Mouse (Mus musculus) liver, embryonic 14.5 days (tissue): ENCODE results near the gene Terb2. TPM values are rescaled to one million over a fixed set of nuclear protein-coding genes. Genes with fewer than 3 reads are reported as not detected.

Experiments used
- ATAC-seq: fragments of 200-750 bp; cut with Nextera tagmentation; 2 replicates; pipeline ENCODE4 v1.8.0; 2017; ENCODE audit warnings: moderate number of reproducible peaks, mild to moderate bottlenecking, moderate library complexity; ENCODE audit not compliant: insufficient read depth
- DNase-seq, 3 experiments: peaks; one replicate each; pipeline ENCODE4 v3.0.0-alpha.2; 2012 to 2013; ENCODE audit warnings: low read depth in 3 of 3, low spot score in 3 of 3
- H3K27ac ChIP-seq: fragments of 300-500 bp; sonication (generic); 2 replicates; pipeline ENCODE4 v1.5.1; 2014; ENCODE audit warnings: moderate library complexity, mild to moderate bottlenecking, control low read depth, inconsistent platforms
- H3K27me3 ChIP-seq: fragments of 300-500 bp; sonication (generic); 2 replicates; pipeline ENCODE4 v1.6.1; 2014; ENCODE audit warnings: mild to moderate bottlenecking, low read length, moderate library complexity; ENCODE audit not compliant: control insufficient read depth, insufficient read depth
- H3K36me3 ChIP-seq: fragments of 300-500 bp; sonication (generic); replicated peaks from 2 replicates; pipeline ENCODE4 v1.6.1; 2014; ENCODE audit warnings: low read depth; ENCODE audit not compliant: control insufficient read depth, insufficient read depth
- H3K4me1 ChIP-seq, 2 experiments: fragments of 200-500 bp in 1 of 2; fragments of 300-500 bp in 1 of 2; sonication (generic) in 1 of 2; replicated peaks; 2 replicates each; pipeline ENCODE4 v1.6.1; 2012 to 2014; ENCODE audit warnings: antibody characterized with exemption in 1 of 2, inconsistent platforms in 1 of 2, low read length in 1 of 2; ENCODE audit not compliant: control insufficient read depth in 2 of 2, insufficient read depth in 2 of 2
- H3K4me2 ChIP-seq: fragments of 300-500 bp; sonication (generic); 2 replicates; pipeline ENCODE4 v1.6.1; 2014; ENCODE audit warnings: low read depth, mild to moderate bottlenecking, control low read depth, moderate library complexity
- H3K4me3 ChIP-seq, 2 experiments: fragments of 200-500 bp in 1 of 2; fragments of 300-500 bp in 1 of 2; sonication (generic) in 1 of 2; 2 replicates each; pipeline ENCODE4 v1.5.1; 2012 to 2014; ENCODE audit warnings: low read depth in 2 of 2, low read length in 2 of 2, mild to moderate bottlenecking in 2 of 2, control low read depth in 1 of 2, inconsistent platforms in 1 of 2, moderate library complexity in 1 of 2; ENCODE audit not compliant: insufficient read depth in 1 of 2
- H3K9ac ChIP-seq: fragments of 300-500 bp; sonication (generic); replicated peaks from 2 replicates; pipeline ENCODE4 v1.6.1; 2014; ENCODE audit warnings: mild to moderate bottlenecking, control low read depth, moderate library complexity
- H3K9me3 ChIP-seq: fragments of 300-500 bp; sonication (generic); 2 replicates; pipeline ENCODE4 v1.6.1; 2016; ENCODE audit warnings: low read length, mixed read lengths; ENCODE audit not compliant: control insufficient read depth
- CTCF ChIP-seq: IDR thresholded peaks from 2 replicates; pipeline ENCODE4 v1.5.1; 2016; ENCODE audit warnings: antibody characterized with exemption, low read depth, control low read depth
- EP300 ChIP-seq: IDR thresholded peaks from 2 replicates; pipeline ENCODE4 v1.6.1; 2016; ENCODE audit warnings: antibody characterized with exemption, low read depth
- WGBS: fragments of 180-500 bp; shearing (Covaris S2); extraction: QIAGEN DNeasy Blood & Tissue Kit; methylation state at CpG from one replicate; pipeline ENCODE4 v1.1.7; 2014; ENCODE audit not compliant: insufficient replicate concordance; 5-methylcytosine and 5-hydroxymethylcytosine counted together
- polyA plus RNA-seq, 2 experiments: library from polyadenylated mRNA; depleted of rRNA in 1 of 2; stranded (reverse) in 1 of 2; unstranded in 1 of 2; fragments of >200 nt; fragmentation: Nextera tagmentation in 1 of 2; extraction: Ambion mirVana in 1 of 2; gene quantifications; 2 replicates each; pipeline versions ENCODE4 v1.2.1 to v1.2.3; 2012 to 2014

Terb2 gene
- polyA plus RNA-seq, 2 experiments, result not detected

GRCm38 (mm10) chr2:122145756-122146155 lies 40.3 kb upstream of the Terb2 start:
- Histone ChIP-seq H3K9me3 (no peaks in the 10 kb centered on the region), H3K9ac (no peak overlapping the region), H3K27me3 (no peaks in the 10 kb centered on the region), H3K4me2 (no peak overlapping the region), H3K4me3 (no peak overlapping the region), H3K4me1 (peaks cover 3 to 22% of the 10 kb centered on the region in 2 experiments), H3K36me3 (no peaks in the 10 kb centered on the region), H3K27ac (no peak overlapping the region)
- WGBS, result 54% methylated on average over 4 of the region's 4 CpGs
- ATAC-seq (no peak), DNase-seq (no peak)
- TF ChIP-seq EP300 (no peak), CTCF (no peak)

GRCm38 (mm10) chr2:122146687-122147086 lies 39.4 kb upstream of the Terb2 start:
- Histone ChIP-seq H3K9me3 (no peaks in the 10 kb centered on the region), H3K27ac (peak overlapping the region; percentile 43), H3K4me2 (peak overlapping the region; percentile 77), H3K36me3 (no peaks in the 10 kb centered on the region), H3K27me3 (no peaks in the 10 kb centered on the region), H3K9ac (peak overlapping the region; percentile 38), H3K4me3 (peak overlapping the region in 1 of 2 experiments; percentile 83; a peak in 2 of 4 replicates), H3K4me1 (peaks cover 3 to 22% of the 10 kb centered on the region in 2 experiments)
- WGBS, result 64% methylated on average over 6 of the region's 6 CpGs
- DNase-seq, result no peak
- ATAC-seq, result no peak
- TF ChIP-seq CTCF, result no peak
- TF ChIP-seq EP300, result no peak

GRCm38 (mm10) chr2:122147508-122148241 lies 38.4 kb upstream of the Terb2 start, which contains the start of gene B2m:
B2m (plus strand) TSS chr2:122147686.
- Histone ChIP-seq H3K27me3 (no peaks in the 10 kb centered on the region), H3K4me2 (peak within 1 kb of the TSS; percentile 77), H3K4me3 (peak within 1 kb of the TSS; percentile 83 to 87), H3K36me3 (peaks cover 6% of the 10 kb centered on the region), H3K9ac (peak within 1 kb of the TSS; percentile 79), H3K27ac (peak within 1 kb of the TSS; percentile 56), H3K9me3 (no peaks in the 10 kb centered on the region), H3K4me1 (peaks cover 3 to 22% of the 10 kb centered on the region in 2 experiments)
- peak; percentile 88 to 92 (median 90) for DNase-seq
- peak; percentile 19; the same call in 1 of the 2 replicates for TF ChIP-seq EP300
- no peak for TF ChIP-seq CTCF
- ATAC-seq, result peak; percentile 96
- WGBS, result under 1% methylated on average over 40 of the region's 40 CpGs

- peaks cover 3 to 24% of the 10 kb centered on the region in 2 experiments for H3K4me1 ChIP-seq
- ATAC-seq (peak; percentile 16; the same call in 1 of the 2 replicates), DNase-seq (no peak)
- H3K4me3 ChIP-seq, result peak overlapping the region; percentile 83 to 87
- no peaks in the 10 kb centered on the region for H3K27me3 ChIP-seq
- 7% methylated on average over 18 of the region's 18 CpGs for WGBS
- H3K27ac ChIP-seq, result no peak overlapping the region
- TF ChIP-seq CTCF (no peak), EP300 (no peak)
- H3K36me3 ChIP-seq, result peaks cover 6% of the 10 kb centered on the region
- H3K4me2 ChIP-seq, result peak overlapping the region; percentile 77
- H3K9ac ChIP-seq, result peak overlapping the region; percentile 79
- H3K9me3 ChIP-seq, result no peaks in the 10 kb centered on the region
These were observed 37.7 kb upstream of the Terb2 start for GRCm38 (mm10) chr2:122148242-122148917.

GRCm38 (mm10) chr2:122149316-122149715 lies 36.8 kb upstream of the Terb2 start:
- peak overlapping the region; percentile 1 to 83; a peak in 3 of 4 replicates for H3K4me3 ChIP-seq
- no peak overlapping the region for H3K27ac ChIP-seq
- ATAC-seq, result no peak

More at GRCm38 (mm10) chr2:122149316-122149715, 36.8 kb upstream of the Terb2 start:
- peaks cover 3 to 24% of the 10 kb centered on the region in 2 experiments for H3K4me1 ChIP-seq
- peak overlapping the region; percentile 79; the same call in 1 of the 2 replicates for H3K9ac ChIP-seq
- no peak for DNase-seq
- peaks cover 6% of the 10 kb centered on the region for H3K36me3 ChIP-seq
- no peaks in the 10 kb centered on the region for H3K27me3 ChIP-seq
- H3K4me2 ChIP-seq, result peak overlapping the region; percentile 77
- H3K9me3 ChIP-seq, result no peaks in the 10 kb centered on the region
- TF ChIP-seq EP300 (no peak), CTCF (no peak)
- 70% methylated on average over 6 of the region's 6 CpGs for WGBS
